Mouse (Mus musculus) MEL (cell line): ENCODE measurements around the gene Pmpcb. TPM values are rescaled to one million over a fixed set of nuclear protein-coding genes. Genes with fewer than 3 reads are reported as not detected.

Source experiments
- DNase-seq: peaks from one replicate; pipeline ENCODE4 v3.0.0; 2011; ENCODE audit warnings: low read depth, low spot score
- H3K27ac ChIP-seq: 2 replicates; pipeline ENCODE4 v1.5.1; 2012; ENCODE audit warnings: low read depth, mild to moderate bottlenecking, control low read depth, low read length, moderate library complexity; ENCODE audit not compliant: control insufficient read depth
- H3K27me3 ChIP-seq, 2 experiments: fragments of 150-350 bp in 1 of 2; sonication (generic) in 1 of 2; 2 replicates each; pipeline ENCODE4 v1.6.1; 2012; ENCODE audit warnings: low read length in 2 of 2, mild to moderate bottlenecking in 2 of 2, improper control_type of control experiment in 1 of 2, moderate library complexity in 1 of 2; ENCODE audit not compliant: insufficient read depth in 2 of 2, control insufficient read depth in 1 of 2
- H3K36me3 ChIP-seq, 2 experiments: 2 replicates each; pipeline ENCODE4 v1.6.1; 2012 to 2014; ENCODE audit warnings: low read length in 2 of 2, improper control_type of control experiment in 1 of 2, inconsistent platforms in 1 of 2, mild to moderate bottlenecking in 1 of 2; ENCODE audit not compliant: insufficient read depth in 2 of 2, control insufficient read depth in 1 of 2
- H3K4me1 ChIP-seq, 2 experiments: fragments of 150-350 bp in 1 of 2; sonication (generic) in 1 of 2; 2 replicates each; pipeline ENCODE4 v1.6.1; 2012; ENCODE audit warnings: low read length in 2 of 2, improper control_type of control experiment in 1 of 2, mild to moderate bottlenecking in 1 of 2; ENCODE audit not compliant: insufficient read depth in 2 of 2, control insufficient read depth in 1 of 2
- H3K4me3 ChIP-seq, 2 experiments: fragments of 150-350 bp in 1 of 2; sonication (generic) in 1 of 2; 2 replicates each; pipeline ENCODE4 v1.5.1; 2012; ENCODE audit warnings: low read depth in 2 of 2, low read length in 2 of 2, mild to moderate bottlenecking in 2 of 2, moderate library complexity in 2 of 2, control low read depth in 1 of 2, improper control_type of control experiment in 1 of 2; ENCODE audit not compliant: control insufficient read depth in 1 of 2, insufficient read depth in 1 of 2
- H3K79me2 ChIP-seq: 2 replicates; pipeline ENCODE4 v1.6.1; 2012; ENCODE audit warnings: mild to moderate bottlenecking, low read length, moderate library complexity; ENCODE audit not compliant: control insufficient read depth, poor library complexity, insufficient read depth
- H3K9ac ChIP-seq: 2 replicates; pipeline ENCODE4 v1.6.1; 2012; ENCODE audit warnings: low read depth, mild to moderate bottlenecking, control low read depth, low read length, moderate library complexity; ENCODE audit not compliant: control insufficient read depth, poor library complexity, severe bottlenecking
- H3K9me3 ChIP-seq: fragments of 150-350 bp; sonication (generic); replicated peaks from 2 replicates; pipeline ENCODE4 v1.6.1; 2012; ENCODE audit warnings: mild to moderate bottlenecking, low read length, improper control_type of control experiment, moderate library complexity; ENCODE audit not compliant: insufficient read depth
- BHLHE40 ChIP-seq: IDR thresholded peaks from 2 replicates; pipeline ENCODE4 v1.6.1; 2012; ENCODE audit warnings: low read depth, mild to moderate bottlenecking, inconsistent platforms, low read length, improper control_type of control experiment, borderline replicate concordance
- CHD1 ChIP-seq: IDR thresholded peaks from 2 replicates; pipeline ENCODE4 v1.6.1; 2012; ENCODE audit warnings: low read depth, mild to moderate bottlenecking, inconsistent platforms, low read length, improper control_type of control experiment
- CHD2 ChIP-seq: IDR thresholded peaks from 2 replicates; pipeline ENCODE4 v1.6.1; 2011; ENCODE audit warnings: low read length, improper control_type of control experiment
- CTCF ChIP-seq, 3 experiments: IDR thresholded peaks in 2 of 3; conservative IDR thresholded peaks in 1 of 3; 2 replicates each; pipeline ENCODE4 v1.5.1; 2011 to 2012; ENCODE audit warnings: low read length in 3 of 3, low read depth in 2 of 3, mild to moderate bottlenecking in 2 of 3, improper control_type of control experiment in 1 of 3, inconsistent platforms in 1 of 3, mixed read lengths in 1 of 3, moderate library complexity in 1 of 3; ENCODE audit not compliant: control insufficient read depth in 1 of 3, insufficient read depth in 1 of 3, poor library complexity in 1 of 3, severe bottlenecking in 1 of 3
- EP300 ChIP-seq, 2 experiments: IDR thresholded peaks; 2 replicates each; pipeline ENCODE4 v1.6.1; 2011; ENCODE audit warnings: improper control_type of control experiment in 2 of 2, low read length in 2 of 2, low read depth in 1 of 2, mild to moderate bottlenecking in 1 of 2
- ETS1 ChIP-seq: IDR thresholded peaks from 2 replicates; pipeline ENCODE4 v1.6.1; 2012; ENCODE audit warnings: low read depth, mild to moderate bottlenecking, inconsistent platforms, low read length, improper control_type of control experiment, moderate library complexity
- GABPA ChIP-seq: IDR thresholded peaks from 2 replicates; pipeline ENCODE4 v1.6.1; 2012; ENCODE audit warnings: low read depth, mild to moderate bottlenecking, inconsistent platforms, low read length, improper control_type of control experiment, moderate library complexity
- GATA1 ChIP-seq: IDR thresholded peaks from 2 replicates; pipeline ENCODE4 v1.6.1; 2011; ENCODE audit warnings: low read depth, low read length, improper control_type of control experiment
- HCFC1 ChIP-seq: IDR thresholded peaks from 2 replicates; pipeline ENCODE4 v1.6.1; 2012; ENCODE audit warnings: low read depth, mild to moderate bottlenecking, inconsistent platforms, low read length, improper control_type of control experiment, moderate library complexity
- KAT2A ChIP-seq: conservative IDR thresholded peaks from 2 replicates; pipeline ENCODE4 v1.6.1; 2012; ENCODE audit warnings: low read depth, low read length, improper control_type of control experiment, inconsistent platforms
- MAFK ChIP-seq: IDR thresholded peaks from 2 replicates; pipeline ENCODE4 v1.6.1; 2011; ENCODE audit warnings: low read depth, mild to moderate bottlenecking, low read length, improper control_type of control experiment, borderline replicate concordance
- MAZ ChIP-seq: IDR thresholded peaks from 2 replicates; pipeline ENCODE4 v1.6.1; 2012; ENCODE audit warnings: low read depth, mild to moderate bottlenecking, inconsistent platforms, low read length, improper control_type of control experiment
- MEF2A ChIP-seq: IDR thresholded peaks from 2 replicates; pipeline ENCODE4 v1.6.1; 2014; ENCODE audit warnings: low read depth, mild to moderate bottlenecking, inconsistent platforms, low read length, improper control_type of control experiment; ENCODE audit not compliant: poor library complexity, insufficient replicate concordance, severe bottlenecking; ENCODE audit errors: extremely low read depth
- MYC ChIP-seq: IDR thresholded peaks from 2 replicates; pipeline ENCODE4 v1.6.1; 2011; ENCODE audit warnings: low read depth, mild to moderate bottlenecking, low read length, improper control_type of control experiment, moderate library complexity
- NELFE ChIP-seq: IDR thresholded peaks from 2 replicates; pipeline ENCODE4 v1.6.1; 2011; ENCODE audit warnings: low read depth, low read length, improper control_type of control experiment
- NRF1 ChIP-seq: IDR thresholded peaks from 2 replicates; pipeline ENCODE4 v1.6.1; 2014; ENCODE audit warnings: low read depth, mild to moderate bottlenecking, inconsistent platforms, low read length, improper control_type of control experiment, moderate library complexity; ENCODE audit not compliant: poor library complexity, insufficient read depth, severe bottlenecking
- RAD21 ChIP-seq: IDR thresholded peaks from 2 replicates; pipeline ENCODE4 v1.6.1; 2011; ENCODE audit warnings: mild to moderate bottlenecking, low read depth, low read length, improper control_type of control experiment
- TAL1 ChIP-seq: IDR thresholded peaks from 2 replicates; pipeline ENCODE4 v1.6.1; 2012; ENCODE audit warnings: mild to moderate bottlenecking, inconsistent platforms, low read length, moderate library complexity, mixed read lengths
- TCF12 ChIP-seq: IDR thresholded peaks from 2 replicates; pipeline ENCODE4 v1.6.1; 2014; ENCODE audit warnings: low read depth, mild to moderate bottlenecking, inconsistent platforms, low read length, improper control_type of control experiment, moderate library complexity
- UBTF ChIP-seq: IDR thresholded peaks from 2 replicates; pipeline ENCODE4 v1.6.1; 2012; ENCODE audit warnings: low read depth, mild to moderate bottlenecking, inconsistent platforms, low read length, improper control_type of control experiment, moderate library complexity, borderline replicate concordance; ENCODE audit not compliant: insufficient read depth
- USF1 ChIP-seq: IDR thresholded peaks from 2 replicates; pipeline ENCODE4 v1.6.1; 2014; ENCODE audit warnings: low read depth, mild to moderate bottlenecking, inconsistent platforms, low read length, improper control_type of control experiment, moderate library complexity
- USF2 ChIP-seq, 2 experiments: IDR thresholded peaks; 2 replicates each; pipeline ENCODE4 v1.6.1; 2011 to 2012; ENCODE audit warnings: improper control_type of control experiment in 2 of 2, low read length in 2 of 2, borderline replicate concordance in 1 of 2, inconsistent platforms in 1 of 2, low read depth in 1 of 2, mild to moderate bottlenecking in 1 of 2; ENCODE audit not compliant: insufficient read depth in 1 of 2
- ZKSCAN1 ChIP-seq: IDR thresholded peaks from 2 replicates; pipeline ENCODE4 v1.6.1; 2012; ENCODE audit warnings: low read depth, mild to moderate bottlenecking, inconsistent platforms, low read length, improper control_type of control experiment, moderate library complexity
- ZNF384 ChIP-seq: IDR thresholded peaks from 2 replicates; pipeline ENCODE4 v1.6.1; 2012; ENCODE audit warnings: low read depth, mild to moderate bottlenecking, inconsistent platforms, low read length, improper control_type of control experiment
- polyA plus RNA-seq, 2 experiments: library from polyadenylated mRNA; stranded (reverse) in 1 of 2; unstranded in 1 of 2; fragments of >175 nt in 1 of 2; fragments of >200 nt in 1 of 2; gene quantifications; 2 replicates each; pipeline versions ENCODE4 v1.2.1 to v1.2.4; 2012; ENCODE audit warnings: low replicate concordance in 2 of 2, low read depth in 1 of 2; ENCODE audit not compliant: insufficient read length in 2 of 2, insufficient read depth in 1 of 2, missing spikeins in 1 of 2
- total RNA-seq: library from RNA; depleted of rRNA; stranded (reverse); fragments of 300-350 nt; gene quantifications from 2 replicates; pipeline ENCODE4 v1.2.3, GENCODE M21; 2012

Pmpcb gene
- total and polyA plus RNA-seq, 3 experiments = 162 to 265 (median 172) TPM

GRCm38 (mm10) chr5:21717165-21717715 is 19.7 kb upstream of the Pmpcb start:
- H3K9ac ChIP-seq = no peak overlapping the region
- no peak for TF ChIP-seq GATA1
- no peak for TF ChIP-seq USF2 (IDR thresholded peaks at IDR 0.05; ENCODE audit: borderline replicate concordance in 1 of 2, insufficient read depth in 1 of 2, low read depth in 1 of 2, low read length in 2 of 2)
- no peak for TF ChIP-seq ZKSCAN1
- TF ChIP-seq MAZ = no peak
- no peak for TF ChIP-seq MAFK
- TF ChIP-seq TCF12 = no peak
- no peak for TF ChIP-seq NRF1
- no peak for TF ChIP-seq CTCF (IDR thresholded peaks at IDR 0.05 in 2 of 3, conservative IDR thresholded peaks at IDR 0.05 in 1 of 3; ENCODE audit: control insufficient read depth in 1 of 3, insufficient read depth in 1 of 3, low read depth in 2 of 3, low read length in 3 of 3, poor library complexity in 1 of 3, severe bottlenecking in 1 of 3)
- TF ChIP-seq ZNF384 = no peak
- TF ChIP-seq RAD21 = no peak
- H3K4me1 ChIP-seq = peaks cover 3 to 11% of the 10 kb centered on the region in 2 experiments; a peak in 3 of 4 replicates
- H3K27ac ChIP-seq = no peak overlapping the region
- H3K36me3 ChIP-seq = peaks cover 0 to 8% of the 10 kb centered on the region in 2 experiments; a peak in 2 of 4 replicates
- H3K79me2 ChIP-seq = no peaks in the 10 kb centered on the region
- no peak overlapping the region for H3K4me3 ChIP-seq
- H3K9me3 ChIP-seq = no peaks in the 10 kb centered on the region
- H3K27me3 ChIP-seq = no peaks in the 10 kb centered on the region
- DNase-seq = no peak

- H3K79me2 ChIP-seq = no peaks in the 10 kb centered on the region
- H3K36me3 ChIP-seq = peaks cover 0 to 8% of the 10 kb centered on the region in 2 experiments; a peak in 2 of 4 replicates
- DNase-seq = no peak
- H3K4me1 ChIP-seq = peaks cover 3 to 11% of the 10 kb centered on the region in 2 experiments; a peak in 3 of 4 replicates
- no peaks in the 10 kb centered on the region for H3K27me3 ChIP-seq
- no peak for TF ChIP-seq GATA1
- no peak for TF ChIP-seq MEF2A
- no peak for TF ChIP-seq CHD2
- no peak for TF ChIP-seq EP300 (IDR thresholded peaks at IDR 0.05; ENCODE audit: low read depth in 1 of 2, low read length in 2 of 2)
- TF ChIP-seq TCF12 = no peak
- no peak for TF ChIP-seq CHD1
- TF ChIP-seq GABPA = no peak
- TF ChIP-seq NELFE = no peak
- no peak for TF ChIP-seq HCFC1
- no peak for TF ChIP-seq TAL1
- no peak for TF ChIP-seq UBTF
- TF ChIP-seq BHLHE40 = no peak
- TF ChIP-seq KAT2A = no peak
- TF ChIP-seq USF1 = no peak
- TF ChIP-seq MYC = no peak
- no peak for TF ChIP-seq ETS1
- TF ChIP-seq, all 39 proteins: peak for 0
- Histone ChIP-seq H3K9me3 (no peaks in the 10 kb centered on the region), H3K4me3 (no peak overlapping the region), H3K9ac (no peak overlapping the region), H3K27ac (no peak overlapping the region)
These were observed 18.4 kb upstream of the Pmpcb start for GRCm38 (mm10) chr5:21718546-21718945.
